Mouse (Mus musculus) small intestine, adult 2 months (tissue): ENCODE results near the gene Ugt8a. TPM values are rescaled to one million over a fixed set of nuclear protein-coding genes. Genes with fewer than 3 reads are reported as not detected.
A peak's percentile ranks its signal among the peaks of the same experiment; 100 is the strongest.

Experiments
- H3K27ac ChIP-seq: fragments of 200-500 bp; 2 replicates; pipeline ENCODE4 v1.5.1; 2012; ENCODE audit warnings: low read depth, low read length, control low read depth, inconsistent platforms; ENCODE audit not compliant: insufficient read depth
- H3K27me3 ChIP-seq: fragments of 200-500 bp; 2 replicates; pipeline ENCODE4 v1.6.1; 2012; ENCODE audit warnings: mild to moderate bottlenecking, moderate library complexity, low read length, inconsistent platforms; ENCODE audit not compliant: control insufficient read depth, insufficient read depth
- H3K36me3 ChIP-seq: fragments of 200-500 bp; 2 replicates; pipeline ENCODE4 v1.6.1; 2012; ENCODE audit warnings: mild to moderate bottlenecking, low read length, control low read depth, inconsistent platforms; ENCODE audit not compliant: control insufficient read depth, insufficient read depth
- H3K4me1 ChIP-seq: fragments of 200-500 bp; 2 replicates; pipeline ENCODE4 v1.6.1; 2012; ENCODE audit warnings: low read length, inconsistent platforms, mixed read lengths; ENCODE audit not compliant: control insufficient read depth, insufficient read depth, insufficient read length
- H3K4me3 ChIP-seq: fragments of 200-500 bp; 2 replicates; pipeline ENCODE4 v1.5.1; 2012; ENCODE audit warnings: low read depth, mild to moderate bottlenecking, control low read depth, inconsistent platforms, low read length, moderate library complexity
- CTCF ChIP-seq: fragments of 200-500 bp; IDR thresholded peaks from 2 replicates; pipeline ENCODE4 v1.5.1; 2012; ENCODE audit warnings: low read depth, mild to moderate bottlenecking, control low read depth, inconsistent platforms, low read length, moderate library complexity, mixed read lengths; ENCODE audit not compliant: insufficient replicate concordance, insufficient read length; ENCODE audit errors: extremely low read depth
- POLR2A ChIP-seq: fragments of 200-500 bp; IDR thresholded peaks from 2 replicates; pipeline ENCODE4 v1.6.1; 2012; ENCODE audit warnings: low read depth, mild to moderate bottlenecking, control low read depth, inconsistent platforms, low read length, moderate library complexity
- WGBS: fragments of 180-500 bp; shearing (Covaris S2); methylation state at CpG from one replicate; pipeline ENCODE4 v1.1.7; 2018; 5-methylcytosine and 5-hydroxymethylcytosine counted together
- polyA plus RNA-seq: library from polyadenylated mRNA; depleted of rRNA; stranded (reverse); fragments of >200 nt; gene quantifications from 2 replicates; pipeline ENCODE4 v1.2.3, GENCODE M21; 2012; rRNA removed

The Ugt8a gene
- 0.11 TPM in 1 of 2 replicates, not detected in the other for polyA plus RNA-seq

DNA sequence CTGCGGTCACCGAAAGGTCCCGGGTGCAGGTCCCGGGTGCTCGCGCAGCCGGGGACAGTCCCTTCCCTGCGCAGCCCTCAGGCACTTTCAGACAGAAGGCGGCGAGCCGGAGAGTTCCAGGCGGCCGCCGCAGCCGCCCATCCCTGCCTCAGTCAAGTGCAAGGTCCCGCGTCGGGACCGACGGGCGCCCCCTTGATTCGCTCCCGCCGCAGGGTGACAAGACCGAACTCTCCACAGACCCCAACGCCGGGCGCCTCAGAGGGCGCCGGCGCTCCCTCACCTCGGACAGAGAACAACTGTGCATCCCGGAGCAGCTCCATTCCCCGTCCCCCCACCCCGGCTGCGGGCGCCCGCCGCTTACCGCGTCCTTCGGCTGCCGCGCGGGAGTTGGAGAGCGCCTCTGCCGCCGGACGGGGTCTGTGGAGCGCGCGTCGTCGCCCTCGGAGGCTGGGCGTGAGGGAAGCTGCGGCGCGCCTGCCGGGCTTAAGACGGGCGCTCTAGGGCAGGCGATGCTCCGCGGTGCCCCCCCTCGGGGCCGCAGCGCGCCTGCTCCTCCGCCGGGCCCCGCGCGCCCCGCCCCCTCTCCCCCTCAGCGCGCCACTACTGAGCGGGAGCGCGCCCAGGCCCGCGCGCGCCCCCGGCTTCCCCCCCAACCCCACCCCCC lies at the start of gene Ugt8a:
TSS of gene Ugt8a (minus strand) at position 528 of the 664 bp plus-strand sequence.
- peak within 1 kb of the TSS; percentile 41 for H3K4me3 ChIP-seq
- WGBS: 1% methylated on average over 58 of the region's 85 CpGs
- H3K27me3 ChIP-seq: peaks cover 8% of the 10 kb centered on the region
- TF ChIP-seq POLR2A (no peak), CTCF (no peak)
- no peaks in the 10 kb centered on the region for H3K4me1 ChIP-seq
- no peaks in the 10 kb centered on the region for H3K36me3 ChIP-seq
- H3K27ac ChIP-seq: no peak within 1 kb of the TSS

- TF ChIP-seq CTCF (no peak), POLR2A (no peak)
- no peaks in the 10 kb centered on the region for H3K36me3 ChIP-seq
- H3K27ac ChIP-seq: no peak overlapping the region
- H3K4me3 ChIP-seq: no peak overlapping the region
- H3K4me1 ChIP-seq: no peaks in the 10 kb centered on the region
- H3K27me3 ChIP-seq: no peaks in the 10 kb centered on the region
Measured at GRCm38 (mm10) chr3:125986639-125987038, 48.2 kb upstream of the Ugt8a start.

- Histone ChIP-seq H3K4me1 (no peaks in the 10 kb centered on the region), H3K27ac (no peak overlapping the region), H3K27me3 (no peaks in the 10 kb centered on the region), H3K36me3 (no peaks in the 10 kb centered on the region), H3K4me3 (no peak overlapping the region)
- WGBS: 51% methylated on average over 2 of the region's 2 CpGs
- TF ChIP-seq POLR2A (no peak), CTCF (no peak)
Measured at GRCm38 (mm10) chr3:125983707-125984420, 45.4 kb upstream of the Ugt8a start.

DNA sequence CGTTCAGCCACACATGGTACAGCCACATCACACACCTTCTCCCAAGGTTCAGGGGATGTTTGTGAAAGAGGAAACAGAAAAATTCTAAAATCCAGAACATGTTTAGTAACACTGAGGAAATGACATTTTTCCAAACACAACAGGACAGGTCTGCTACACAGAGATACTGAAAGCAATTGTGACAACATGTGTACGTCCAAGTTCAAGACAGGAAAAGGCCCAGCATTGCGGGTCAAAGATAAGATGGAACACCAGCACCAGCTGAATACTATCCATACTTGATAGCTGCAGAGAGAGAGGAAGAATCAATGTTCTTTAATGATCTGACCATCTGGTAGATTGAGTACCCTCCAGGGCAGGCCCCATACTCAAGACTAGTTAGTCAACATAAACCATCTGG lies 41.1 kb upstream of the Ugt8a start:
- H3K27me3 ChIP-seq: no peaks in the 10 kb centered on the region
- 72% methylated on average over 3 of the region's 3 CpGs for WGBS
- no peaks in the 10 kb centered on the region for H3K36me3 ChIP-seq
- no peak overlapping the region for H3K4me3 ChIP-seq
- TF ChIP-seq POLR2A (no peak), CTCF (no peak)
- no peak overlapping the region for H3K27ac ChIP-seq
- no peaks in the 10 kb centered on the region for H3K4me1 ChIP-seq

- H3K27me3 ChIP-seq: no peaks in the 10 kb centered on the region
- WGBS: 63% methylated on average over 4 of the region's 4 CpGs
- H3K4me1 ChIP-seq: no peaks in the 10 kb centered on the region
- no peak overlapping the region for H3K4me3 ChIP-seq
- TF ChIP-seq CTCF (no peak), POLR2A (no peak)
- H3K36me3 ChIP-seq: no peaks in the 10 kb centered on the region
- H3K27ac ChIP-seq: no peak overlapping the region
Measured at GRCm38 (mm10) chr3:125975899-125976298, 37.5 kb upstream of the Ugt8a start.

- H3K36me3 ChIP-seq: no peaks in the 10 kb centered on the region
- no peak overlapping the region for H3K4me3 ChIP-seq
- H3K4me1 ChIP-seq: no peaks in the 10 kb centered on the region
- TF ChIP-seq POLR2A (no peak), CTCF (no peak)
- no peaks in the 10 kb centered on the region for H3K27me3 ChIP-seq
- WGBS: 40% methylated on average over 4 of the region's 4 CpGs
- H3K27ac ChIP-seq: no peak overlapping the region
Measured at GRCm38 (mm10) chr3:125969458-125969857, 31.0 kb upstream of the Ugt8a start.

DNA sequence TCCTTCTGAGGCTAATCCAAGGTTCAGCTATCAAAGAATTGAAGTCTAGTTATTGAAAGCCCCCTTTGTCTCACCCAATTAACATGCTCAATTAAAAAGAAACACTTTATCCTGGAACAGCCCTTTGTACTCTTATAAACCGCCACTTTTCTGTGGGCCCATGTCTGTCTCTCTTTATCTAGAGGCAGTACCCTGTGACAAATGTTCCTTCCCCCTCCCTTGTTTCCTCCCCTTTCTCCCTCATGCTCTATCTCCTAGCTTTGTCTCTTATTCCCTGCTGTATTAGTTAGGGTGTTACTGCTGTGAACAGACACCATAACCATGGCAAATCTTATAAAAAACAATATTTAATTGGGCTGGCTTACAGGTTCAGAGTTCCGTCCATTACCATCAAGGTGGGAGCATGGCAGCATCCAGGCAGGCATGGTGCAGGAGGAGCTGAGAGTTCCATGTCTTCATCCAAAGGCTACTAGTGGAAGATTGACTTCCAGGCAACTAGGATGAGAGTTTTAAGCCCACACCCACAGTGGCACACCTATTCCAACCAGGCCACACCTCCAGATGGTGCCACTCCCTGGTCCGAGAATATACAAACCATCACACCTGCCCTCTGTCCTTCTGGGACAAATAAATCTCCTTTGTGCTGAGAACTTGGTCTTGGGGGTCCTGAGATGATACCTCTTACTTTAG lies 17.9 kb upstream of the Ugt8a start:
- no peak for TF ChIP-seq CTCF
- no peak for TF ChIP-seq POLR2A
- no peaks in the 10 kb centered on the region for H3K27me3 ChIP-seq
- 75% methylated on average over 3 of the region's 3 CpGs for WGBS
- H3K27ac ChIP-seq: no peak overlapping the region
- H3K4me1 ChIP-seq: no peaks in the 10 kb centered on the region
- no peaks in the 10 kb centered on the region for H3K36me3 ChIP-seq
- no peak overlapping the region for H3K4me3 ChIP-seq
